Mouse (Mus musculus): ENCODE data around the gene Anapc16. TPM values are rescaled to one million over a fixed set of nuclear protein-coding genes. Genes with fewer than 3 reads are reported as not detected.
A peak's percentile ranks its signal among the peaks of the same experiment; 100 is the strongest.

The Anapc16 gene
- total and polyA plus RNA-seq, 3 experiments, result 53.7 to 61.5 TPM; not detected in 1

DNA sequence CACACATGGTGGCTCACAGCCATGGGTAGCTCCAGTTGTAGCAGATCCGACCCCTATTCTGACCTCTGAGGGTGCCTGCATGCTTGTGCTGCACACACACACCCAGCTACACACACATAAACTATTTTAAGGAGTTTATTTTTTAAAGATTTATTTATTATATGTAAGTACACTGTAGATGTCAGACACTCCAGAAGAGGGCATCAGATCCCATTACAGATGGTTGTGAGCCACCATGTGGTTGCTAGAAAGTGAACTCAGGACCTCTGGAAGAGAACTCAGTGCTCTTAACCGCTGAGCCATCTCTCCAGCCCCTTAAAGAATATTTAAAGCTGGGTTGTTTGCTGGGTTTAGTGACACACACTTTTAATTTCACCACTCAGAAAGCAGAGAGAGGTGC is 16.4 kb upstream of the Anapc16 start:
- peaks cover 2 to 6% of the 10 kb centered on the region in 2 experiments for H3K36me3 ChIP-seq (ENCODE audit: control insufficient read depth in 1 of 2, insufficient read depth in 2 of 2, low read length in 2 of 2)
- H3K9me3 ChIP-seq (replicated peaks; ENCODE audit: insufficient read depth, low read length), result no peaks in the 10 kb centered on the region
- H3K27ac ChIP-seq (ENCODE audit: control insufficient read depth, low read depth, low read length), result no peak overlapping the region
- no peak overlapping the region for H3K4me3 ChIP-seq (ENCODE audit: control insufficient read depth in 1 of 2, insufficient read depth in 1 of 2, low read depth in 2 of 2, low read length in 2 of 2)
- no peaks in the 10 kb centered on the region for H3K79me2 ChIP-seq (ENCODE audit: control insufficient read depth, insufficient read depth, low read length, poor library complexity)
- TF ChIP-seq ZNF384 (IDR thresholded peaks at IDR 0.05; ENCODE audit: low read depth, low read length), result no peak
- no peak for TF ChIP-seq MAZ (IDR thresholded peaks at IDR 0.05; ENCODE audit: low read depth, low read length)
- TF ChIP-seq POLR2AphosphoS2 (IDR thresholded peaks at IDR 0.05; ENCODE audit: low read length), result no peak
- no peak for TF ChIP-seq HCFC1 (IDR thresholded peaks at IDR 0.05; ENCODE audit: low read depth, low read length)
- TF ChIP-seq MEF2A (IDR thresholded peaks at IDR 0.05; ENCODE audit: extremely low read depth, insufficient replicate concordance, low read depth, low read length, poor library complexity, severe bottlenecking), result no peak
- TF ChIP-seq TAL1 (IDR thresholded peaks at IDR 0.05; ENCODE audit: low read length), result no peak
- 0 out of 2 replicates have a peak, but pooled peaks have one; percentile 20 for TF ChIP-seq SMC3 (IDR thresholded peaks at IDR 0.05; ENCODE audit: low read depth, low read length)
- no peak for TF ChIP-seq USF2 (IDR thresholded peaks at IDR 0.05; ENCODE audit: borderline replicate concordance in 1 of 2, insufficient read depth in 1 of 2, low read depth in 1 of 2, low read length in 2 of 2)
- no peak for TF ChIP-seq ZKSCAN1 (IDR thresholded peaks at IDR 0.05; ENCODE audit: low read depth, low read length)
- no peak for TF ChIP-seq TBP (IDR thresholded peaks at IDR 0.05; ENCODE audit: low read depth, low read length)
- TF ChIP-seq CTCF (IDR thresholded peaks at IDR 0.05 in 2 of 3, conservative IDR thresholded peaks at IDR 0.05 in 1 of 3; ENCODE audit: control insufficient read depth in 1 of 3, insufficient read depth in 1 of 3, low read depth in 2 of 3, low read length in 3 of 3, poor library complexity in 1 of 3, severe bottlenecking in 1 of 3), result peak in 1 of 3 experiments; percentile 26; a peak in 1 of 6 replicates
- no peak for TF ChIP-seq POLR2AphosphoS5 (IDR thresholded peaks at IDR 0.05; ENCODE audit: borderline replicate concordance, low read depth, low read length)
- TF ChIP-seq CHD2 (IDR thresholded peaks at IDR 0.05; ENCODE audit: low read length), result no peak
- TF ChIP-seq SIN3A (IDR thresholded peaks at IDR 0.05; ENCODE audit: low read length), result no peak
- no peak for TF ChIP-seq E2F4 (IDR thresholded peaks at IDR 0.05; ENCODE audit: borderline replicate concordance, low read depth, low read length)
- H3K27me3 ChIP-seq (ENCODE audit: control insufficient read depth in 1 of 2, insufficient read depth in 2 of 2, low read length in 2 of 2), result no peaks in the 10 kb centered on the region
- no peak for DNase-seq (ENCODE audit: low read depth, low spot score)
- H3K9ac ChIP-seq (ENCODE audit: control insufficient read depth, low read depth, low read length, poor library complexity, severe bottlenecking), result no peak overlapping the region
- peaks cover 2 to 3% of the 10 kb centered on the region in 2 experiments; a peak in 3 of 4 replicates for H3K4me1 ChIP-seq (ENCODE audit: control insufficient read depth in 1 of 2, insufficient read depth in 2 of 2, low read length in 2 of 2)

DNA sequence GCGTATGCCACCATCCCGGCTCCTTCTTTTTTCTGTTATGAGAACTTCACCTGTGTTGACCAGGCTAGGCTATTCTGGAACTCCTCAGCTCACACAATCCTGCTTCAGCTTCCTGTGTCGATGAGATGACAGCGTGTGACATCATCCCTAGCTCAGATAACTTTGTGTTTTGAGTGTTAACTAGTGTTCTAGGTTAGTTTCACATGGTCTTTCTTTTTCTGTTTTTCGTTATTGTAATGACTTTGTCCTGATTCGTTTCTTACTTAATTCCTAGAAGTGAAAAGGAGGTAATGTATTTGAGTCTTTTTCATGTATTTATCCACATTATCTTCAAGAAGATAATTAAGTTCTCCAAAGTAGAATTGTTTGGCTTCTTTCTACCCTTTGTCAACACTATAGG is 13.3 kb upstream of the Anapc16 start:
- no peak for DNase-seq (ENCODE audit: low read depth, low spot score)
- no peaks in the 10 kb centered on the region for H3K27me3 ChIP-seq (ENCODE audit: control insufficient read depth in 1 of 2, insufficient read depth in 2 of 2, low read length in 2 of 2)
- no peak overlapping the region for H3K4me3 ChIP-seq (ENCODE audit: control insufficient read depth in 1 of 2, insufficient read depth in 1 of 2, low read depth in 2 of 2, low read length in 2 of 2)
- H3K27ac ChIP-seq (ENCODE audit: control insufficient read depth, low read depth, low read length), result no peak overlapping the region
- no peaks in the 10 kb centered on the region for H3K9me3 ChIP-seq (replicated peaks; ENCODE audit: insufficient read depth, low read length)
- peaks cover 2 to 4% of the 10 kb centered on the region in 2 experiments; a peak in 3 of 4 replicates for H3K4me1 ChIP-seq (ENCODE audit: control insufficient read depth in 1 of 2, insufficient read depth in 2 of 2, low read length in 2 of 2)
- TF ChIP-seq POLR2A (IDR thresholded peaks at IDR 0.05; ENCODE audit: control insufficient read depth in 1 of 2, insufficient read depth in 1 of 2, low read depth in 1 of 2, low read length in 2 of 2, poor library complexity in 1 of 2), result no peak
- TF ChIP-seq MEF2A (IDR thresholded peaks at IDR 0.05; ENCODE audit: extremely low read depth, insufficient replicate concordance, low read depth, low read length, poor library complexity, severe bottlenecking), result no peak
- no peak overlapping the region for H3K9ac ChIP-seq (ENCODE audit: control insufficient read depth, low read depth, low read length, poor library complexity, severe bottlenecking)
- no peaks in the 10 kb centered on the region for H3K79me2 ChIP-seq (ENCODE audit: control insufficient read depth, insufficient read depth, low read length, poor library complexity)
- peaks cover 2 to 6% of the 10 kb centered on the region in 2 experiments for H3K36me3 ChIP-seq (ENCODE audit: control insufficient read depth in 1 of 2, insufficient read depth in 2 of 2, low read length in 2 of 2)

All from MEL (cell line).